Mouse (Mus musculus): ENCODE measurements around the gene Foxn3.

DNA sequence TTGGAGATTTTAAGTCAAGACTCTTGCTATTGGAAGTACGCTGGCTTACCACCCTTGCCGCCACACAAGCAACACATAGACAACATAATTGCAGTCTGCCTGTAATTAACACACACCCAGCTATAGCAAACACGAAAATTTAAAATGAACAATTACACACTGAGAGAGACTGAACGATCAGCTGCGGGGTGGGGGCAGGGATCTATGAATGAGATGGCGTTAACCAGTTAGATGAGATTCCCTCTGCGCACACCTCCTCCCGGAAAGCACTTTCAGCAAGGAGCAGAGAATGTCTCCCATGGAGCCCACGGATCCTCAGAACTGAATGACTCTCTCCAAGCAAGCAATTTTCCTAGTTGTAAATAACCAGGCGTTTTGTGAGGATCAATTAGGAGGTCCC is 309.8 kb downstream of the Foxn3 start:
- TF ChIP-seq POLR2A (IDR thresholded peaks at IDR 0.05; ENCODE audit: low read depth, low read length) (no peak), CTCF (conservative IDR thresholded peaks at IDR 0.05 in 1 of 2, IDR thresholded peaks at IDR 0.05 in 1 of 2; ENCODE audit: low read depth in 2 of 2, low read length in 2 of 2) (no peak), TCF12 (IDR thresholded peaks at IDR 0.05; ENCODE audit: low read depth, low read length) (no peak), CHD1 (IDR thresholded peaks at IDR 0.05; ENCODE audit: low read depth, low read length) (no peak), EP300 (IDR thresholded peaks at IDR 0.05; ENCODE audit: low read length) (no peak), BHLHE40 (IDR thresholded peaks at IDR 0.05; ENCODE audit: low read depth, low read length) (no peak), NRF1 (IDR thresholded peaks at IDR 0.05; ENCODE audit: low read depth, low read length) (no peak), ETS1 (conservative IDR thresholded peaks at IDR 0.05; ENCODE audit: low read depth, low read length) (no peak), MAX (IDR thresholded peaks at IDR 0.05; ENCODE audit: low read length) (no peak), ELF1 (IDR thresholded peaks at IDR 0.05; ENCODE audit: low read depth, low read length) (no peak), TBP (conservative IDR thresholded peaks at IDR 0.05; ENCODE audit: low read depth, low read length) (no peak), SIN3A (IDR thresholded peaks at IDR 0.05; ENCODE audit: low read length) (no peak), KAT2A (IDR thresholded peaks at IDR 0.05; ENCODE audit: insufficient replicate concordance, low read length) (no peak)

All from CH12.LX (cell line).